Comparison of ENCODE assay signal across 24 mouse cellular contexts in genomic region chr3:66165026-66165425, GRCm38 (mm10). TPM values are rescaled to one million over a fixed set of nuclear protein-coding genes. Genes with fewer than 3 reads are reported as not detected.
A peak's percentile ranks its signal among the peaks of the same experiment; 100 is the strongest.
DNase-seq lines count a peak whose midpoint lies in the region; ATAC-seq and TF ChIP-seq lines count a peak whose summit lies in the region.
"Had no signal": no experiment of that assay in that cellular context is flagged by ENCODE, and none has a peak within 500 bp of the region (broad histone marks: within the 10 kb centered on the region; RNA-seq: fewer than 3 reads in every experiment).

No protein-coding gene starts in this region.

- no peak overlapping the region for H3K27ac ChIP-seq in midbrain, embryonic 11.5 days (ENCODE audit: low read depth, low read length)
- no peak overlapping the region for H3K27ac ChIP-seq in midbrain, postnatal 0 days (ENCODE audit: low read depth, low read length)
- no peak overlapping the region for H3K27ac ChIP-seq in stomach, embryonic 15.5 days
- no peak overlapping the region for H3K27ac ChIP-seq in stomach, postnatal 0 days (replicated peaks)
- H3K27ac ChIP-seq in embryonic facial prominence, embryonic 10.5 days (replicated peaks): 0 out of 2 replicates have a peak overlapping the region, but pooled peaks have one; percentile 1

- H3K9me3 ChIP-seq in midbrain, embryonic 11.5 days (ENCODE audit: control insufficient read depth, low read length): no peaks in the 10 kb centered on the region
- H3K9me3 ChIP-seq in midbrain, postnatal 0 days (ENCODE audit: low read length): no peaks in the 10 kb centered on the region
- no peaks in the 10 kb centered on the region for H3K9me3 ChIP-seq in stomach, embryonic 15.5 days
- no peaks in the 10 kb centered on the region for H3K9me3 ChIP-seq in stomach, postnatal 0 days (ENCODE audit: control insufficient read depth, low read length)
- H3K9me3 ChIP-seq in embryonic facial prominence, embryonic 10.5 days: no peaks in the 10 kb centered on the region
- H3K9me3 ChIP-seq: G1E had no signal

- 90% methylated on average over 5 of the region's 5 CpGs for WGBS in midbrain, embryonic 11.5 days
- WGBS in midbrain, postnatal 0 days: 86% methylated on average over 5 of the region's 5 CpGs
- WGBS in stomach, embryonic 15.5 days: 63% methylated on average over 5 of the region's 5 CpGs
- WGBS in stomach, postnatal 0 days: 62% methylated on average over 5 of the region's 5 CpGs
- 91% methylated on average over 5 of the region's 5 CpGs for WGBS in embryonic facial prominence, embryonic 10.5 days

- peaks cover 3% of the 10 kb centered on the region; the same call in 1 of the 2 replicates for H3K4me1 ChIP-seq in midbrain, embryonic 11.5 days (ENCODE audit: control insufficient read depth, insufficient read depth, low read length)
- no peaks in the 10 kb centered on the region for H3K4me1 ChIP-seq in midbrain, postnatal 0 days (ENCODE audit: insufficient read depth, low read length)
- H3K4me1 ChIP-seq in stomach, embryonic 15.5 days: no peaks in the 10 kb centered on the region
- no peaks in the 10 kb centered on the region for H3K4me1 ChIP-seq in stomach, postnatal 0 days (replicated peaks; ENCODE audit: control insufficient read depth, insufficient read depth)
- H3K4me1 ChIP-seq in embryonic facial prominence, embryonic 10.5 days: peaks cover 33% of the 10 kb centered on the region

- no peak for TF ChIP-seq EP300 in stomach, postnatal 0 days (optimal IDR thresholded peaks at IDR 0.05)

- no peak for ATAC-seq in midbrain, embryonic 11.5 days (ENCODE audit: low FRiP score)
- no peak for ATAC-seq in midbrain, postnatal 0 days (ENCODE audit: low FRiP score)
- peak; percentile 54 for ATAC-seq in stomach, embryonic 15.5 days (ENCODE audit: insufficient read depth, low FRiP score, low read depth)
- no peak for ATAC-seq in stomach, postnatal 0 days (ENCODE audit: low FRiP score, low TSS enrichment)
- ATAC-seq: activated CD4-positive, CD25-positive, alpha-beta regulatory T cell, adult 4 months; CD4-positive, CD25-positive, alpha-beta regulatory T cell, adult 4 months; Patski had no signal

- intact Hi-C loops in heart, postnatal 25 days (cut with DNase I): no loop called here

- H3K4me2 ChIP-seq in midbrain, embryonic 11.5 days: no peak overlapping the region
- H3K4me2 ChIP-seq in midbrain, postnatal 0 days (ENCODE audit: low read depth, low read length, poor library complexity, severe bottlenecking): no peak overlapping the region
- H3K4me2 ChIP-seq in stomach, embryonic 15.5 days: no peak overlapping the region
- no peak overlapping the region for H3K4me2 ChIP-seq in stomach, postnatal 0 days (replicated peaks; ENCODE audit: low read depth)

- no peaks in the 10 kb centered on the region for H3K36me3 ChIP-seq in midbrain, embryonic 11.5 days (ENCODE audit: control insufficient read depth, insufficient read depth, low read length)
- no peaks in the 10 kb centered on the region for H3K36me3 ChIP-seq in midbrain, postnatal 0 days (ENCODE audit: insufficient read depth, low read length)
- no peaks in the 10 kb centered on the region for H3K36me3 ChIP-seq in stomach, embryonic 15.5 days
- no peaks in the 10 kb centered on the region for H3K36me3 ChIP-seq in stomach, postnatal 0 days (ENCODE audit: control insufficient read depth, insufficient read depth, low read length)
- H3K36me3 ChIP-seq in embryonic facial prominence, embryonic 10.5 days (replicated peaks): no peaks in the 10 kb centered on the region
- H3K36me3 ChIP-seq: G1E had no signal

- TF ChIP-seq CTCF in midbrain, postnatal 0 days (IDR thresholded peaks at IDR 0.05): no peak
- TF ChIP-seq CTCF in stomach, postnatal 0 days (IDR thresholded peaks at IDR 0.05; ENCODE audit: low read depth): no peak

- no peak overlapping the region for H3K9ac ChIP-seq in midbrain, embryonic 11.5 days (ENCODE audit: low read length)
- H3K9ac ChIP-seq in midbrain, postnatal 0 days (replicated peaks; ENCODE audit: low read length, poor library complexity, severe bottlenecking): no peak overlapping the region
- H3K9ac ChIP-seq in stomach, embryonic 15.5 days: no peak overlapping the region
- H3K9ac ChIP-seq in stomach, postnatal 0 days (ENCODE audit: low read length): no peak overlapping the region

- DNase-seq in midbrain, embryonic 11.5 days (ENCODE audit: low spot score, missing footprints): peak; percentile 75
- DNase-seq in midbrain, postnatal 0 days (ENCODE audit: low spot score): no peak
- no peak for DNase-seq in stomach, postnatal 0 days (ENCODE audit: low spot score)
- DNase-seq in embryonic facial prominence, embryonic 10.5 days (ENCODE audit: low spot score): no peak
- peak; percentile 3 for DNase-seq in fat pad, adult 2 months (ENCODE audit: extremely low read depth, low read depth, low spot score)
- no peak for DNase-seq in heart, postnatal 25 days (ENCODE audit: low spot score)
- no peak for DNase-seq in adrenal gland, adult (ENCODE audit: inconsistent age in 2 of 2, low spot score in 1 of 2)
- DNase-seq: adrenal gland, adult 2 months; adrenal gland, adult 8-10 months; adrenal gland, postnatal 10 days; adrenal gland, postnatal 14 days; adrenal gland, postnatal 25 days; adrenal gland, postnatal 36 days; B cell, adult 2 months; cerebellum, adult 11 months; cerebellum, adult 11-12 months; cerebellum, adult 18-20 months had no signal

- H3K4me3 ChIP-seq in midbrain, embryonic 11.5 days (ENCODE audit: low read depth, low read length): no peak overlapping the region
- H3K4me3 ChIP-seq in midbrain, postnatal 0 days (ENCODE audit: low read depth, low read length): no peak overlapping the region
- no peak overlapping the region for H3K4me3 ChIP-seq in stomach, embryonic 15.5 days (replicated peaks)
- H3K4me3 ChIP-seq in stomach, postnatal 0 days (ENCODE audit: low read depth, low read length): no peak overlapping the region
- no peak overlapping the region for H3K4me3 ChIP-seq in embryonic facial prominence, embryonic 10.5 days

- H3K27me3 ChIP-seq in midbrain, embryonic 11.5 days (ENCODE audit: control insufficient read depth, insufficient read depth, low read length): no peaks in the 10 kb centered on the region
- H3K27me3 ChIP-seq in midbrain, postnatal 0 days (ENCODE audit: insufficient read depth, low read length): no peaks in the 10 kb centered on the region
- H3K27me3 ChIP-seq in stomach, embryonic 15.5 days (replicated peaks): no peaks in the 10 kb centered on the region
- H3K27me3 ChIP-seq in stomach, postnatal 0 days (ENCODE audit: control insufficient read depth, insufficient read depth, low read length): no peaks in the 10 kb centered on the region
- no peaks in the 10 kb centered on the region for H3K27me3 ChIP-seq in embryonic facial prominence, embryonic 10.5 days (replicated peaks; ENCODE audit: low read depth, poor library complexity, severe bottlenecking)
- H3K27me3 ChIP-seq: CH12.LX, Patski had no signal

RNA-seq across cellular contexts. Expression of gene Ptx3, which starts 54.7 kb away (rescaled TPM):
- polyA plus RNA-seq in midbrain, embryonic 11.5 days (2014; fragmentation: Nextera tagmentation; extraction: Ambion mirVana): 29.1 and 31.5 TPM in 2 replicates
- 3.3 and 4.0 TPM in 2 replicates for total RNA-seq in midbrain, postnatal 0 days (2014; rRNA removed)
- polyA plus RNA-seq in midbrain, postnatal 0 days (2015; fragmentation: Nextera tagmentation; extraction: Ambion mirVana): 2.9 and 4.4 TPM in 2 replicates
- 4.8 and 4.9 TPM in 2 replicates for polyA plus RNA-seq in stomach, embryonic 15.5 days (2015; fragmentation: Nextera tagmentation; extraction: Ambion mirVana)
- 1.7 and 2.5 TPM in 2 replicates for polyA plus RNA-seq in stomach, postnatal 0 days (2015; fragmentation: Nextera tagmentation; extraction: Ambion mirVana)
- 13.6 TPM in 2 replicates for polyA plus RNA-seq in embryonic facial prominence, embryonic 10.5 days (2016; fragmentation: Nextera tagmentation; extraction: Ambion mirVana)
- 1 to 10 TPM; 1.3 TPM for total RNA-seq in heart, postnatal 25 days (2021)
- total RNA-seq: adrenal gland, postnatal 25 days; CH12.LX; MEL had no signal
- polyA plus RNA-seq: activated CD4-positive, CD25-positive, alpha-beta regulatory T cell, adult 4 months; CD4-positive, CD25-positive, alpha-beta regulatory T cell, adult 4 months; G1E had no signal

Comparison
In these comparisons a context has a peak if more than half of its experiments do, and no peak if none do; other contexts are left out.
1. DNase-seq: peak in midbrain, embryonic 11.5 days (single experiment) and fat pad, adult 2 months (single experiment); none in midbrain, postnatal 0 days (single experiment), stomach, postnatal 0 days (single experiment), embryonic facial prominence, embryonic 10.5 days (single experiment), heart, postnatal 25 days (single experiment) and adrenal gland, adult (0 of 2).